Mouse (Mus musculus) lung, postnatal 10 days (tissue): ENCODE measurements around the gene Faf1.

ENCODE experiments used
- DNase-seq: peaks from one replicate; pipeline ENCODE4 v3.0.0; 2021

Gene Faf1

DNA sequence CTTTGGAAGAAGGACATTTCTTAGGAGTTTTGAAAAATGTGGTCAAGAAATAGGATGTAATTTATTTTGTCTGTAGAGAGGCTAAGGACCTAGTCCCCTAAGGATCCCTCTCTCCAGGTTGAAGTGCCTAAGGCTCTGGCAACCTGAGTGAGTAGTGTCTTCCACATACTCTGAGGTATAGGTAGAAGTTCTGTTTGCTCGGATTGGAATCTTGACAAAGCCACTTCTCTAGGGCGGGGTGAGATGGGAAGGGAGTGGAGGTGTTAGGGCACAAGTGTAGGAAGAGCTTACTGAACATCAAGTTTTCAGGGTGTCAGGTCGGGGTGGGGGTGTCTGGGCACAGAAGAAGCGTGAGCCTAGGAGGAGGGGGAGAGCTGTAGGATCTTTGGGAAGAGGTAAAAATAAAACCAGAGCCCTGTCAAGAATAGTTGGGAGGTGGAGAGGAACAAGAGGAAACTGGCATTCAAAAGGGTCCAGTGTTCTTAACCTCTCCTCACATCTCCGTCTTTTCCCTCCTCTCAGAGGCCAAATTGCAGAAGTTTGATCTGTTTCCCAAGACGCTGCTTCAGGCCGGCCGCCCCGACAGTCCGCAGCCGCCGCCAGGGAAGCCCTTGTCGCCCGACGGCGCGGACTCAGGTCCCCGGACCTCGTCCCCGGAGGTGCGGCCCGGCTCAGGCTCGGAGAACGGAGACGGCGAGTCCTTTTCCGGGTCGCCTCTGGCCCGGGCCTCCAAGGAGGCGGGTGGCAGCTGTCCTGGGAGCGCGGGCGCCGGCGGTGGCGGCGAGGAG lies 304.9 kb downstream of the Faf1 start:
- no peak for DNase-seq

- no peak for DNase-seq
Measured at GRCm38 (mm10) chr4:109981871-109982680, 305.7 kb downstream of the Faf1 start.

DNA sequence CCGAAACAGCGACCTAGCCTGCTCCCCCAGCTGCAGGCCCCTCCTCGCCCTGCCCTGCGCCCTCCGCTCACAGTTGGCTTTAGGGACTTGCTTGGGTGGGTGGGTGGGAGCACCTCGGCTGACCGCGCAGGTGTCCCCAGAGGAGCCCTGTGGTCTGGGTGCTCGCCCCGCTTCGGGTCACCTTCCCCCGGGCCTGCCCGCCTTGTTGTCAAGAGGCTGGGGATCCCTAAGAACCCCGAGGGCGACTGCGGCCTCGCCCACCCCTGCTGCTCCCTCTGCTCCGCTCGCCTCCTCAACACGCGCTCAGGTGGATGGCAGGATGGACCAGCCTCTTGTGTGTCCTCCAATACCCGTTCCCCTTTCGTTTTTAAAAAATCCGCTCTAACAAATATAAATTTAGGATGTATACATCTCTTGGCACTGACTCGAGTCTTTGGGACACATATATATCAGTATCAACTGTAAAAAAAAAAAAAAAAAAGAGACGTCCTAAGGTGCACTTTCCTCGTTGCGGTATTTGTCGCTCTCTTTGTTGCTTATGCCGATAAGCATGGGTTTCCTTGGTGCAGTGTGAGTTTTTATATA lies 306.4 kb downstream of the Faf1 start:
- no peak for DNase-seq

- no peak for DNase-seq
Measured at GRCm38 (mm10) chr4:109983281-109984001, 307.1 kb downstream of the Faf1 start.

DNA sequence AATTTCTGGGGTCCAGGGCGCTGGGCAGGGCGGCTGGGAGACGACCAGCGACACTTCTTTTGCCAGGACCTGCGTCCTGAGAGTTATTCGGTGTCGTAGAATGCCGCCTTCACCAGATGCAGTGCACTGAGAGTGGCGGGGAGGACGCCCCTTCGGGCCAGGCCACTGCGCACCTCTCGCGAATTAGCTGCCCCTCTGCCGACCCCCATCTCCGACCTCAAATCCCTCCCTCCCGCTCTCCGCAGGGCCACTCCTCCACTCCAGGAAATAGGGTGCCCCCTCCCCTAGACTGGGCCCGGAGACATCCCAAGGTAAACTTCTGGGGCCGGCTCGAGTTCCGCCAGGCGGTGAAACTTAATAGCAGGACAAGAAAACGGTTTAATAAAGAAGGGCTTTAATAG lies 307.6 kb downstream of the Faf1 start:
- DNase-seq, result no peak

DNA sequence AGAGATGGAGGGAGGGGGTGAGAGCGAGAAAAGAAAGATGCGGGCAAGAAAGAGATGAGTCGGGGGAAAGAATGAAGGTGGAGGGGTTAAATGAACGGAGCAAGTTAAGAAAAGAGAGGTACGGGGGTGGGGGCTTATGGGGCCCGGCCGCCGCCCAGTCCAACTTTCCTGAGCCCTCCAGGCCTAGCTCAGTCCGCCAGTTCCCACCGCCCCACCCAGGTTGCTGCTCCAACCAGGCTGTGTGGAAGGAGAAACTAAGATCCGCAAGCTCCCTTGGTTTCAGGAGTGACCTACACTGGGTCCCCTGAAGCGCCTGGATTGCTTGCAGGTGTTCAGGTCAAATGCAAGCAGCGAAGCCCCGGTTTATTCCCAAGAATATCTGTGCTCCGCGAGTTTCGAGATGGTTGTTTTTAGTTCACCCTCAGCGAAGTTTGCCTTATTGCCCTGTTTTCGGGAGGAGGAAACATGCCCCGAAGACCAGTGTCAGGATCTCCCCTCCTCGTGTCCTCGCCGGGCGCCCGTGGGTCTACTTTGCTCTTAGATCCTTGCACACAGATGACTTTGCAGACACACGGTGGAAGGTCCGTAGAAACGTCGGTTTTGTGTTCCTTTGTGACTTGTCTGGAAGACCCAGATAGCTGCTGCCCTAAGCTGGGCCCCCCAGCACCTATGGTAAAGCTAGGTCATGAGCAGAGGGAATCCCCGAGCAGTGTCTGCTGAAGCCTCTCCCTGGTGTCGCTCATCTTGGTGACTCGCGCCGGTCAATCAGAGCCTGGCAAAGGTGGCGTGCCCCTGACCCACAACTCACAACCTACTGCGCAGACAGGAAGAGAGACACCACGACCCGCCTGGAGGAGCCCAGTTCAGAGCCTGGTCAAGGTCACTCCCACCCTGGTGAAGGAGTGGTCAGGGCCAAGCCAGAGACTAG lies 308.4 kb downstream of the Faf1 start:
- DNase-seq, result no peak

- no peak for DNase-seq
Measured at GRCm38 (mm10) chr4:109985424-109986172, 309.2 kb downstream of the Faf1 start.

GRCm38 (mm10) chr4:109986301-109986700 lies 309.9 kb downstream of the Faf1 start:
- DNase-seq, result no peak

DNA sequence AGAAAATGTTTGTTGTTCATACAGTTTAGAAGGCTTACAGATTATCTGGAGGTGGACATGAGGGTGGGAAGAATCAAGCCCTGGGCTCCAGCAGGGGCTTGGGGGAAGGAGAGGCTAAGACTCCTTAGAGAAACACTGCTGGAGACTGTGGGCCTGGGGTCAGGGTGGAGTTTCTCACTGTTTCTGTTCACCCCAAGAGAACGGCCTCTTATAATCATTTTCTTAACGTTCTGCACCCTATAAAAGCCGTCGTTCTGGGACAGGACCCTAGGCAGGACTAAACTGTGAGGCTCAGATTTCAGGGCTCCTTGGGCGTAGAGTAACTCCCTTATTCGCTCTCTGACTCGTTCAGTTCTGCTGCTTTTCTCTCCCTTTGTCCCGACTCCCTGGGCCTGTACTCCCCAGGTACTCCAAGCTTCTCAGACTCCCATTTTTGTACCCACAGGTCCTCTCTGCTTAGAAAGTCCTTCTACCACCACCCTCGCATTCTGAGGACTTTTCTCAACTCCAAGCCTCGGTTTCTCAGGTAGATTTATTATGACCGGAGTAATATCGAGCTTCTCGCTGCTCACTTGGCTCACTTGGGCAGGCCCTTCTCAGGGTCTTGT lies 310.5 kb downstream of the Faf1 start:
- DNase-seq, result no peak

- no peak for DNase-seq
Measured at GRCm38 (mm10) chr4:109987560-109988362, 311.4 kb downstream of the Faf1 start.

- no peak for DNase-seq
Measured at GRCm38 (mm10) chr4:109988411-109988810, 312.0 kb downstream of the Faf1 start.

DNA sequence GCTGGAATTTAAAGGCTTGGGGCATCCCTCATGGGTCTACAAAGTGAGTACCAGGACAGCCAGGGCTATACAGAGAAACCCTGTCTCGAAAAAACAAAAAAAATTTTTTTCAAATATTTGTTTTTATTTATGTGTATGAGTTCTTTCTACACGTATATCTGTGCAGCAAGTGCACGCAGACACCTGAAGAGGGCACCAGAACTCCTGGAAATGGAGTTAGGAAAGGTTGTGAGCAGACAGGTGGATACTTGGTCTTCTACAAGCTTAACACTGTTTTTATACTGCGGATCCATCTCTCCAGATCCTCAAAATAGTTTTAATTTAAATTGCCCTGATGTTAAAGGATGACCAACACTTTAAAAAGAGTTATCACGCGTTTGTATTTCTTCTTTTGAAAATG lies 312.8 kb downstream of the Faf1 start:
- DNase-seq, result no peak

DNA sequence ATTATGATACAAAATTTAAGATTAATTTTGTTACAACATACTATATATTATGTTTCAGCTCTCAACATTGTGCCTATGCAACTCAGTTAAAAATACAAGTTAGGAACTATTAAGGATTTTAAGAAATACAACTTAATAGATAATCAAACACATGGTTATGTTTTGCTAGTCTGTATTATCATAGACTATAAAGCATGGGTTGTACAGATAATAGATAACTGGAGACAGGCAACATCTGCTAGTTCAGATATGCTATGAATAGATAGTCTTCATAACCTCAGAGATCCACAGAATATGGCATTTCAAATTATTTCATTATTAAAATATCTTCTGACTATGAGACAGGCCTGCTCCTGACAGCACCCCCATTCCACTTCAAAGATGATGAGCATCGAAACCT lies 329.7 kb downstream of the Faf1 start:
- DNase-seq, result no peak
